Mouse (Mus musculus) liver, postnatal 0 days (tissue): ENCODE results near the gene Ubr4.

ENCODE experiments used
- CTCF ChIP-seq: sonication (generic); IDR thresholded peaks from 2 replicates; pipeline ENCODE4 v1.5.1; 2016; ENCODE audit warnings: antibody characterized with exemption, low read depth
- EP300 ChIP-seq: IDR thresholded peaks from 2 replicates; pipeline ENCODE4 v1.6.1; 2016; ENCODE audit warnings: antibody characterized with exemption, low read depth, mild to moderate bottlenecking

- peak; percentile 93 for TF ChIP-seq CTCF
- no peak for TF ChIP-seq EP300
Measured at GRCm38 (mm10) chr4:139330605-139331004, 21.8 kb upstream of the Ubr4 start.
